Mouse (Mus musculus): Measurements from ENCODE around the gene Ppp2r5e. TPM values are rescaled to one million over a fixed set of nuclear protein-coding genes. Genes with fewer than 3 reads are reported as not detected.

Ppp2r5e gene
- polyA plus RNA-seq, 1 experiment: 16.9 TPM

DNA sequence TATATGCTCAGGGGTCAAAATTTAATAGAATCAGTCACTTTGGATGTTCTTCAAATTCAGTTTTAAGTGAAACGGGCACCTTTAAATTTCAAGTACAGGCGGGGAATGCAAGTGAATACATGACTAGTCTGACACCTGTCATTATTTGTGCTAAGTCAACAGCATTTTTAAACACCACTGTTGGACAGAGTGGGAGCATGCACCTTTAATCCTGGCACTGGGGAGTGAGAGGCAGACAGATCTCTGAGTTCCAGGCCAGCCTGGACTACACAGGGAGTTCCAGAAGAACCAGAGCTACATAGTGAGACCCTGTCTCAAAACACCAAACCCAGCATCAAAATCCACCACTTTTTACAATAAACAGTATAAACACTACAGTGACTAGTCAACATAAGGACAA is 108.5 kb downstream of the Ppp2r5e start:
- H3K4me3 ChIP-seq (replicated peaks; ENCODE audit: control insufficient read depth, low read depth, low read length): no peak overlapping the region
- H3K27ac ChIP-seq (ENCODE audit: control insufficient read depth, insufficient read depth, low read depth, low read length, poor library complexity): no peak overlapping the region
- no peaks in the 10 kb centered on the region for H3K4me1 ChIP-seq (ENCODE audit: control insufficient read depth, insufficient read depth, low read length)
- 93% methylated on average over 2 of the region's 2 CpGs for WGBS
- no peak for TF ChIP-seq CTCF (IDR thresholded peaks at IDR 0.05; ENCODE audit: control insufficient read depth, insufficient read depth, low read length)

DNA sequence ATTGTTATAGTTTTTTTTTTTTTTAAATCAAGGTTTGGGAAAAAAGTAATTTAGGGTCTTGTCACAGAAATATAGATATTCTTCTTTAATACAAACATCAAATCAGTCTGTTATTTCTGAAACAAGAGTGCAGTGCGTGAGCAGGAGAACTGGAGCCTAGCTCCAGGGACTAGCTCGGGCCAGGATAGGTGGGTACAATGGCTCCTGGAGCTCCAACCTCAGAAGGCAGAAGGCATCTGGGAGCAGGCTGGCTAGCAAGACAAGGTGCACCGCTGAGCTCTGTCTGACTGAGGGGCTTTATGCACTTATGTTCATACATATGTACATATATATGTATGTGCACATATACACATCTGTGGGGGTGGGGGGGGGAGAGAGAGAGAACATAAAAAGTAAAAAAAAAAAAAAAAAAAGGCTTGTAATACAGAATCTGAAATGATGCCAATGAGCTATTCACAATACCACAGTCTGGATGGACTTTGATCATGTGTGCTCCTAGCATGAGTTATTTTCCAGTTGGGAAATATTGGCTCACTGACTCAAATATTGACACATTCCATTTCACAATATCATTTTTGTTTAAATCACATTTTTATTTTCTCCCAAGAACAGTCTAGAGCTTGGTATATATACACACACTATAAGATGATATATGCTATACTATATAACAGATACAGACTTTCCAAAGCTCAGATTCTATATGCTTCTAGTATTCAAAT is 109.3 kb downstream of the Ppp2r5e start:
- no peak overlapping the region for H3K27ac ChIP-seq (ENCODE audit: control insufficient read depth, insufficient read depth, low read depth, low read length, poor library complexity)
- TF ChIP-seq CTCF (IDR thresholded peaks at IDR 0.05; ENCODE audit: control insufficient read depth, insufficient read depth, low read length): no peak

DNA sequence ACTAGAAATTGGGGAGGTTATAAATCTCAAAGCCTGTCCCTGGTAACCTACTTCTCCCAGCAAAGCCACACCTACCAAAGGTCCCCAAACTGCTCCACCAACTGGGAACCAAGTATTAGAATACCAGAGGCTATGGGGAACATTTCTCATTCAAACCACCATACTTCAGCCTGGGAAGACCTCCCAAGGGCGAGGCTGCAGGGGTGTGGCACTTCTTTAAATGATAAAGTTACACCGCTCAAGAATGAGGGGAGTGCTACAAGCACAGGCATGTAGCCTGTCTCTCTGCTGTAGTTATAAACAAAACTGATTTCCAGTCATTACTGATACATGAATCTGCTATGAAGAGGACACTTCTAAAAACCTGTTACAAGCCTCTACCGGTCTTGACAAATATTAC is 113.3 kb downstream of the Ppp2r5e start:
- WGBS: 68% methylated on average over 3 of the region's 3 CpGs
- no peak for TF ChIP-seq POLR2A (IDR thresholded peaks at IDR 0.05; ENCODE audit: borderline replicate concordance, control insufficient read depth, low read depth, low read length)
- TF ChIP-seq CTCF (IDR thresholded peaks at IDR 0.05; ENCODE audit: control insufficient read depth, insufficient read depth, low read length): no peak
- no peaks in the 10 kb centered on the region for H3K4me1 ChIP-seq (ENCODE audit: control insufficient read depth, insufficient read depth, low read length)
- no peak overlapping the region for H3K4me3 ChIP-seq (replicated peaks; ENCODE audit: control insufficient read depth, low read depth, low read length)
- no peak overlapping the region for H3K27ac ChIP-seq (ENCODE audit: control insufficient read depth, insufficient read depth, low read depth, low read length, poor library complexity)

More for the DNA sequence above, 109.3 kb downstream of the Ppp2r5e start:
- Histone ChIP-seq H3K4me3 (replicated peaks; ENCODE audit: control insufficient read depth, low read depth, low read length) (no peak overlapping the region), H3K4me1 (ENCODE audit: control insufficient read depth, insufficient read depth, low read length) (no peaks in the 10 kb centered on the region)
- WGBS: 92% methylated on average over 3 of the region's 3 CpGs

DNA sequence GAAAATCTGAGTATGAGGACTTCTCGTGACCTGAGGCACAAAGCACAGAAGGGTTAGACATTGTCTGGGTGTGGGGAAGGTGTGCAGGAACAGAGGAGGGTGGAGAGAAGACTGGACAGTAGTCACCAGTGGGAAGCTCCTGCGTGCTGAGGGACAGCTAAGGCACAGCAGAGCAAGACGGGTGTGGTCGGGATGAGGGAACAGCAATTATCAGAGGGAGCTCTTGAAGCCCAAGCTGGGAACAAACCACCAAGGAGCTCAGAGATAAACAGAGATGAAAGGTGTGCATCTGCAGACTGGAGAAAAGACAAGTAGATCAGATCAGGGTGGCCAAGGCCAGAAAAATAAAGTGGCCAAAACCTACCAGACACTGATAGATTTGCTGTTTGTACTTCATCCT is 114.0 kb downstream of the Ppp2r5e start:
- TF ChIP-seq CTCF (IDR thresholded peaks at IDR 0.05; ENCODE audit: control insufficient read depth, insufficient read depth, low read length) (no peak), POLR2A (IDR thresholded peaks at IDR 0.05; ENCODE audit: borderline replicate concordance, control insufficient read depth, low read depth, low read length) (no peak)
- H3K27ac ChIP-seq (ENCODE audit: control insufficient read depth, insufficient read depth, low read depth, low read length, poor library complexity): no peak overlapping the region
- 81% methylated on average over 4 of the region's 4 CpGs for WGBS
- no peaks in the 10 kb centered on the region for H3K4me1 ChIP-seq (ENCODE audit: control insufficient read depth, insufficient read depth, low read length)
- H3K4me3 ChIP-seq (replicated peaks; ENCODE audit: control insufficient read depth, low read depth, low read length): no peak overlapping the region

DNA sequence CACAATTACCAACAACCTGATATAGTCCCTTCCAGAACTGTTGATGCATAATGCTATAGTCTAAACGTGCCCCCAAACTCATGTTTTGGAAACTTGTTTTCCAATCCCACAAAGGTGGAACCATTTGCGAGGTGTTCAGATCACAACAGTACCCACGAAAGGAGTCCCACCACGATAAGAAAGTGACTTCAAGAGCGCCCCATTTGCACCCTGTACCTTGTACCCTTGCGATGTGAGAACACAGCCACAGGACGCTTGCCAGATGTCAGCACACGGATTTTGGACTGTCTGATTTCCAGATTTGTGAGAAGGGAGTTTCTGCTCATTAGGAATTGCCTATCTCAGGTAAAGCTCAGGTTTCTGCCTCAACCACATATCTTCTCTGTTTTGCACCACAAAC is 116.0 kb downstream of the Ppp2r5e start:
- no peak overlapping the region for H3K27ac ChIP-seq (ENCODE audit: control insufficient read depth, insufficient read depth, low read depth, low read length, poor library complexity)
- no peak overlapping the region for H3K4me3 ChIP-seq (replicated peaks; ENCODE audit: control insufficient read depth, low read depth, low read length)
- WGBS: 89% methylated on average over 8 of the region's 8 CpGs
- TF ChIP-seq POLR2A (IDR thresholded peaks at IDR 0.05; ENCODE audit: borderline replicate concordance, control insufficient read depth, low read depth, low read length) (no peak), CTCF (IDR thresholded peaks at IDR 0.05; ENCODE audit: control insufficient read depth, insufficient read depth, low read length) (no peak)
- H3K4me1 ChIP-seq (ENCODE audit: control insufficient read depth, insufficient read depth, low read length): no peaks in the 10 kb centered on the region

DNA sequence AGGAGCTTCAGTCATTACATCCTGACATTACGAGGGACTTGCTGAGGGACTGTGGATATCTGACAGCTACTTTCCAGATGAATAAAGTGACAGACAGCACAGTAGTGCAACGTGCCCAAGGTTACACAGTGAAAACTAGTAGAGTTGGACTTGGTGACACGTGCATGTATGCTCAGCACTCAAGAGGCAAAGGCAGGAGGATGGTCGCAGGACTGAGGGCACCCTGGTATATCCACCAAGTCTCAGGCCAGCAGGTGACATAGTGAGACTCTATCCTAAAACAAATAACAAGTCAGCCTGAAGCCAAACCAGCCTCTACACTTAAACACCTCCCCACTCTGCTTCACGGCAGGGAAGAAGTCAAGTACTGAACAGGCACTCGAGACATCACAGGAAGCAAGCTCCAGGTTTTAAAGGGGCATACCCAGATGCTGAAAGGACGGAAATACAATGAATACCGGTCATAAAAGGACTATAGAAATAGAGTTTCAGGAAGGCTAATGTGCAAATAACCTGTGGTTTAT is 116.6 kb downstream of the Ppp2r5e start:
- H3K4me1 ChIP-seq (ENCODE audit: control insufficient read depth, insufficient read depth, low read length): no peaks in the 10 kb centered on the region
- no peak overlapping the region for H3K27ac ChIP-seq (ENCODE audit: control insufficient read depth, insufficient read depth, low read depth, low read length, poor library complexity)
- WGBS: 90% methylated on average over 8 of the region's 8 CpGs
- H3K4me3 ChIP-seq (replicated peaks; ENCODE audit: control insufficient read depth, low read depth, low read length): no peak overlapping the region
- TF ChIP-seq CTCF (IDR thresholded peaks at IDR 0.05; ENCODE audit: control insufficient read depth, insufficient read depth, low read length): no peak
- no peak for TF ChIP-seq POLR2A (IDR thresholded peaks at IDR 0.05; ENCODE audit: borderline replicate concordance, control insufficient read depth, low read depth, low read length)

DNA sequence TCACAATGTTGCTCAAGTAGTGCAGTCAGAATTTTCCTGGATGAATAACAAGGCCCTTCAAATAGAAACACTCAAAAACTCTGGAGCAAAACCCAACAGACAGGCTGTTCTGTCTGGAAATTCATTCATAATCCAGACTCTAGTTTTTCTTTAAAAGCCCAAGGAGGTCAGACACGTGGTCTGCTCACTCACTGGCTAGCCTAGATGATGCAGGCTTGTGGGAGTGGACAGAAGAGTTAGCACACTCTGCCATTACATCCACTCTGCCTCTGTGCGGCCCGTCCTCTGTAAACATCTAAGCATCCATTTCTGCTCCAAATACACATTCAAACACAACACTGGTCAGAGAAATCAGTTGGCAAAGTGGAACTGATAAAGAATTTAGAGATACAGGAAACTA is 117.4 kb downstream of the Ppp2r5e start:
- Histone ChIP-seq H3K4me3 (replicated peaks; ENCODE audit: control insufficient read depth, low read depth, low read length) (no peak overlapping the region), H3K27ac (ENCODE audit: control insufficient read depth, insufficient read depth, low read depth, low read length, poor library complexity) (no peak overlapping the region), H3K4me1 (ENCODE audit: control insufficient read depth, insufficient read depth, low read length) (no peaks in the 10 kb centered on the region)
- TF ChIP-seq POLR2A (IDR thresholded peaks at IDR 0.05; ENCODE audit: borderline replicate concordance, control insufficient read depth, low read depth, low read length) (no peak), CTCF (IDR thresholded peaks at IDR 0.05; ENCODE audit: control insufficient read depth, insufficient read depth, low read length) (no peak)
- WGBS: 89% methylated on average over 3 of the region's 3 CpGs

DNA sequence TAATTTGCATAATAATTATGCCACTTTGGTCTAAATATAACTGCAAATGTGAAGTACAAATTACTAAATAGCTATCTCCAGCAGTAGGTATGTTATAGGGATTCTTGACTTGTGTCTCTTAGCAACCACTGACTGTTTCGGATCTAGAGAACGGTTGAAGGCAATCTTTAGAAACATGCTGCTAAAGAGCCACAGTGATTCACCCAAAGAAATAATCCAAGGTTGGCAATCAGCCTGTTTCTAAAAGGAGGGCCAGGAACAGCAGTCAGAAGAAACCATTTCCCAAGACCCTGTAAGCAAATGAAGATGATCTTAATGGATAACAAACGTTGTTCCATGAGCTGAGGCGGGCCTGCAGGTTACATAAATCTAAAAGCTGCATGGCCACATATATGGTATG is 117.9 kb downstream of the Ppp2r5e start:
- no peak overlapping the region for H3K4me3 ChIP-seq (replicated peaks; ENCODE audit: control insufficient read depth, low read depth, low read length)
- TF ChIP-seq POLR2A (IDR thresholded peaks at IDR 0.05; ENCODE audit: borderline replicate concordance, control insufficient read depth, low read depth, low read length) (no peak), CTCF (IDR thresholded peaks at IDR 0.05; ENCODE audit: control insufficient read depth, insufficient read depth, low read length) (no peak)
- no peak overlapping the region for H3K27ac ChIP-seq (ENCODE audit: control insufficient read depth, insufficient read depth, low read depth, low read length, poor library complexity)
- 91% methylated on average over 4 of the region's 4 CpGs for WGBS
- H3K4me1 ChIP-seq (ENCODE audit: control insufficient read depth, insufficient read depth, low read length): no peaks in the 10 kb centered on the region

DNA sequence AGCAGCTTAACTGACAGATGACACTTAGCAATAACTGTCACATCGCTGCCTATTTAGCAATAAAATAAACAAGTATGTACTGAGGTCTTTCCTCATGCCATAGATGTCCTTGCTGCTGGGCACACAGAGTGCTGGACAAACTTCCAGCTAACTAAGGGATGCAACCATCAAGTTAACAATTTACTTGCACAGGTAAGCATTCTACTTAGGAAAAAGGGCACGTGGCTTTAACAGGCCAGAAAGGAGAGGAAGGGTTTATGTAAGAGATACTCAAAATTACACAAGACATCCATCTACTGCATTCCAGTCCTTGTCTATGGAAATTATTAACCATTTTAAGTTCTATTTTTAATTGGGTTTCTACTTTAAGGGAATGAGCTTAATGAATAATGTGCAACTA is 123.0 kb downstream of the Ppp2r5e start:
- WGBS: 74% methylated on average over 2 of the region's 2 CpGs
- Histone ChIP-seq H3K4me1 (ENCODE audit: control insufficient read depth, insufficient read depth, low read length) (no peaks in the 10 kb centered on the region), H3K27ac (ENCODE audit: control insufficient read depth, insufficient read depth, low read depth, low read length, poor library complexity) (no peak overlapping the region), H3K4me3 (replicated peaks; ENCODE audit: control insufficient read depth, low read depth, low read length) (no peak overlapping the region)
- TF ChIP-seq CTCF (IDR thresholded peaks at IDR 0.05; ENCODE audit: control insufficient read depth, insufficient read depth, low read length) (no peak), POLR2A (IDR thresholded peaks at IDR 0.05; ENCODE audit: borderline replicate concordance, control insufficient read depth, low read depth, low read length) (no peak)

Data from bone marrow, adult 2 months (tissue).